Mouse (Mus musculus): Measurements from ENCODE around the gene Ntm. TPM values are rescaled to one million over a fixed set of nuclear protein-coding genes. Genes with fewer than 3 reads are reported as not detected.
A peak's percentile ranks its signal among the peaks of the same experiment; 100 is the strongest.

Ntm gene
- total RNA-seq (2022) = 1 to 10 TPM in 2 of 4 experiments, under 1 TPM in 2; 0.46 to 1.4 (median 1.1) TPM

- DNase-seq = peak; percentile 28
Measured at GRCm38 (mm10) chr9:29962978-29963377, at the start of gene Ntm. Ntm (minus strand) TSS chr9:29963141.

GRCm38 (mm10) chr9:30005701-30006100, 42.8 kb upstream of the Ntm start:
- DNase-seq = no peak

GRCm38 (mm10) chr9:30003612-30004011, 40.7 kb upstream of the Ntm start:
- DNase-seq = peak; percentile 35

GRCm38 (mm10) chr9:29981177-29981915, 18.4 kb upstream of the Ntm start:
- no peak for DNase-seq

GRCm38 (mm10) chr9:29961954-29962867, 730 bp downstream of the Ntm start:
- DNase-seq = no peak

GRCm38 (mm10) chr9:29961512-29961911, 1.4 kb downstream of the Ntm start:
- DNase-seq = no peak

GRCm38 (mm10) chr9:29960741-29961140, 2.2 kb downstream of the Ntm start:
- DNase-seq = no peak

- no peak for DNase-seq
Measured at GRCm38 (mm10) chr9:29960236-29960635, 2.7 kb downstream of the Ntm start.

GRCm38 (mm10) chr9:29956936-29957335, 6.0 kb downstream of the Ntm start:
- no peak for DNase-seq

GRCm38 (mm10) chr9:29954031-29954430, 8.9 kb downstream of the Ntm start:
- DNase-seq = no peak

GRCm38 (mm10) chr9:29949041-29949440, 13.9 kb downstream of the Ntm start:
- no peak for DNase-seq

GRCm38 (mm10) chr9:29943209-29944070, 19.5 kb downstream of the Ntm start:
- DNase-seq = no peak

GRCm38 (mm10) chr9:29942183-29942952, 20.6 kb downstream of the Ntm start:
- no peak for DNase-seq

- no peak for DNase-seq
Measured at GRCm38 (mm10) chr9:29939517-29940034, 23.4 kb downstream of the Ntm start.

- no peak for DNase-seq
Measured at GRCm38 (mm10) chr9:29928796-29929195, 34.1 kb downstream of the Ntm start.

- DNase-seq = no peak
Measured at GRCm38 (mm10) chr9:29925382-29925781, 37.6 kb downstream of the Ntm start.

- DNase-seq = no peak
Measured at GRCm38 (mm10) chr9:29898406-29899054, 64.4 kb downstream of the Ntm start.

GRCm38 (mm10) chr9:29897448-29897847, 65.5 kb downstream of the Ntm start:
- no peak for DNase-seq

GRCm38 (mm10) chr9:29892792-29893191, 70.1 kb downstream of the Ntm start:
- DNase-seq = no peak

GRCm38 (mm10) chr9:29888712-29889111, 74.2 kb downstream of the Ntm start:
- DNase-seq = no peak

- DNase-seq = no peak
Measured at GRCm38 (mm10) chr9:29887924-29888323, 75.0 kb downstream of the Ntm start.

All from adrenal gland, adult 8-10 months (tissue).